11 mouse cellular contexts compared by ENCODE assay signal in genomic region chr17:7270506-7270905, GRCm38 (mm10). TPM values are rescaled to one million over a fixed set of nuclear protein-coding genes. Genes with fewer than 3 reads are reported as not detected.
A peak's percentile ranks its signal among the peaks of the same experiment; 100 is the strongest.
DNase-seq lines count a peak whose midpoint lies in the region; ATAC-seq lines count a peak whose summit lies in the region.
"Had no signal": no experiment of that assay in that cellular context is flagged by ENCODE, and none has a peak within 500 bp of the region (broad histone marks: within the 10 kb centered on the region; RNA-seq: fewer than 3 reads in every experiment).

No protein-coding gene starts in this region.

- no peaks in the 10 kb centered on the region for H3K9me3 ChIP-seq in forebrain, embryonic 16.5 days (ENCODE audit: control insufficient read depth, low read length)
- no peaks in the 10 kb centered on the region for H3K9me3 ChIP-seq in forebrain, embryonic 11.5 days (ENCODE audit: control insufficient read depth, low read length)
- H3K9me3 ChIP-seq in embryonic facial prominence, embryonic 12.5 days: no peaks in the 10 kb centered on the region
- H3K9me3 ChIP-seq in heart, embryonic 14.5 days (ENCODE audit: control insufficient read depth, low read length): no peaks in the 10 kb centered on the region
- no peaks in the 10 kb centered on the region for H3K9me3 ChIP-seq in kidney, embryonic 15.5 days (replicated peaks)

- WGBS in forebrain, embryonic 16.5 days: 79% methylated on average over 8 of the region's 8 CpGs
- 85% methylated on average over 8 of the region's 8 CpGs for WGBS in forebrain, embryonic 11.5 days
- 53% methylated on average over 8 of the region's 8 CpGs for WGBS in embryonic facial prominence, embryonic 12.5 days
- 71% methylated on average over 8 of the region's 8 CpGs for WGBS in heart, embryonic 14.5 days
- whole genome bisulfite sequencing in kidney, embryonic 15.5 days: 80% methylated on average over 8 of the region's 8 CpGs

- ATAC-seq in forebrain, embryonic 16.5 days: 0 out of 2 replicates have a peak, but pooled peaks have one; percentile 21
- ATAC-seq in forebrain, embryonic 11.5 days (replicated peaks; ENCODE audit: low FRiP score): no peak
- ATAC-seq in embryonic facial prominence, embryonic 12.5 days (ENCODE audit: insufficient number of reproducible peaks, insufficient read depth, low FRiP score, low TSS enrichment): 0 out of 2 replicates have a peak, but pooled peaks have one; percentile 16
- no peak for ATAC-seq in heart, embryonic 14.5 days (ENCODE audit: insufficient number of reproducible peaks, insufficient read depth, low FRiP score, low read depth)
- ATAC-seq in kidney, embryonic 15.5 days (replicated peaks; ENCODE audit: low FRiP score): 0 out of 2 replicates have a peak, but pooled peaks have one; percentile 38
- no peak for ATAC-seq in megakaryocyte-erythroid progenitor cell, adult 5-6 weeks (replicated peaks; ENCODE audit: low FRiP score, low TSS enrichment, poor library complexity, severe bottlenecking)
- ATAC-seq: midbrain, embryonic 16.5 days had no signal

- DNase-seq in forebrain, embryonic 11.5 days (ENCODE audit: low spot score): no peak
- no peak for DNase-seq in cerebellum, adult 11 months
- no peak for DNase-seq in adipocyte (ENCODE audit: low spot score)
- DNase-seq: cerebellum, adult 9-11 months had no signal

- no peak overlapping the region for H3K4me2 ChIP-seq in forebrain, embryonic 16.5 days (ENCODE audit: low read length)
- no peak overlapping the region for H3K4me2 ChIP-seq in forebrain, embryonic 11.5 days (ENCODE audit: low read depth, low read length, severe bottlenecking)
- no peak overlapping the region for H3K4me2 ChIP-seq in embryonic facial prominence, embryonic 12.5 days (replicated peaks)
- no peak overlapping the region for H3K4me2 ChIP-seq in heart, embryonic 14.5 days (ENCODE audit: low read length)
- no peak overlapping the region for H3K4me2 ChIP-seq in kidney, embryonic 15.5 days

- H3K27ac ChIP-seq in forebrain, embryonic 16.5 days (ENCODE audit: low read length): no peak overlapping the region
- H3K27ac ChIP-seq in forebrain, embryonic 11.5 days (ENCODE audit: low read depth, low read length): no peak overlapping the region
- H3K27ac ChIP-seq in embryonic facial prominence, embryonic 12.5 days: no peak overlapping the region
- H3K27ac ChIP-seq in heart, embryonic 14.5 days (replicated peaks in 1 of 2; ENCODE audit: control insufficient read depth in 1 of 2, insufficient read depth in 1 of 2, low read depth in 2 of 2, low read length in 2 of 2): peak overlapping the region; percentile 36 to 94; a peak in 3 of 4 replicates
- 0 out of 2 replicates have a peak overlapping the region, but pooled peaks have one; percentile 23 for H3K27ac ChIP-seq in kidney, embryonic 15.5 days

- peaks cover 24% of the 10 kb centered on the region for H3K4me1 ChIP-seq in forebrain, embryonic 16.5 days (replicated peaks; ENCODE audit: control insufficient read depth, insufficient read depth, low read length)
- 0 out of 2 replicates have a peak, but pooled peaks cover 1% of the 10 kb centered on the region for H3K4me1 ChIP-seq in forebrain, embryonic 11.5 days (replicated peaks; ENCODE audit: control insufficient read depth, insufficient read depth, low read length)
- H3K4me1 ChIP-seq in embryonic facial prominence, embryonic 12.5 days: peaks cover 39% of the 10 kb centered on the region
- peaks cover 70 to 80% of the 10 kb centered on the region in 2 experiments for H3K4me1 ChIP-seq in heart, embryonic 14.5 days (ENCODE audit: control insufficient read depth in 2 of 2, insufficient read depth in 2 of 2, low read length in 2 of 2)
- peaks cover 52% of the 10 kb centered on the region for H3K4me1 ChIP-seq in kidney, embryonic 15.5 days

- no peaks in the 10 kb centered on the region for H3K36me3 ChIP-seq in forebrain, embryonic 16.5 days (ENCODE audit: control insufficient read depth, insufficient read depth)
- no peaks in the 10 kb centered on the region for H3K36me3 ChIP-seq in forebrain, embryonic 11.5 days (ENCODE audit: control insufficient read depth, insufficient read depth, low read length)
- no peaks in the 10 kb centered on the region for H3K36me3 ChIP-seq in embryonic facial prominence, embryonic 12.5 days
- peaks cover 12% of the 10 kb centered on the region for H3K36me3 ChIP-seq in heart, embryonic 14.5 days (ENCODE audit: control insufficient read depth, insufficient read depth, low read length)
- no peaks in the 10 kb centered on the region for H3K36me3 ChIP-seq in kidney, embryonic 15.5 days

- no peak overlapping the region for H3K4me3 ChIP-seq in forebrain, embryonic 16.5 days (replicated peaks; ENCODE audit: low read length)
- no peak overlapping the region for H3K4me3 ChIP-seq in forebrain, embryonic 11.5 days (ENCODE audit: low read depth, low read length)
- H3K4me3 ChIP-seq in embryonic facial prominence, embryonic 12.5 days: no peak overlapping the region
- H3K4me3 ChIP-seq in heart, embryonic 14.5 days (ENCODE audit: control insufficient read depth in 1 of 2, insufficient read depth in 1 of 2, low read depth in 1 of 2, low read length in 2 of 2): no peak overlapping the region
- no peak overlapping the region for H3K4me3 ChIP-seq in kidney, embryonic 15.5 days (replicated peaks)

- H3K9ac ChIP-seq in forebrain, embryonic 16.5 days (replicated peaks; ENCODE audit: low read depth, low read length): no peak overlapping the region
- H3K9ac ChIP-seq in forebrain, embryonic 11.5 days (ENCODE audit: low read length): no peak overlapping the region
- H3K9ac ChIP-seq in embryonic facial prominence, embryonic 12.5 days: no peak overlapping the region
- no peak overlapping the region; the same call in 1 of the 2 replicates for H3K9ac ChIP-seq in heart, embryonic 14.5 days (ENCODE audit: low read length)
- no peak overlapping the region for H3K9ac ChIP-seq in kidney, embryonic 15.5 days

- H3K27me3 ChIP-seq in forebrain, embryonic 16.5 days (replicated peaks; ENCODE audit: control insufficient read depth, insufficient read depth, low read length): no peaks in the 10 kb centered on the region
- H3K27me3 ChIP-seq in forebrain, embryonic 11.5 days (ENCODE audit: control insufficient read depth, insufficient read depth, low read length): no peaks in the 10 kb centered on the region
- no peaks in the 10 kb centered on the region for H3K27me3 ChIP-seq in embryonic facial prominence, embryonic 12.5 days
- H3K27me3 ChIP-seq in heart, embryonic 14.5 days (ENCODE audit: control insufficient read depth, insufficient read depth, low read length): no peaks in the 10 kb centered on the region
- H3K27me3 ChIP-seq in kidney, embryonic 15.5 days: no peaks in the 10 kb centered on the region

RNA-seq across cellular contexts. Expression of gene Tcp10a, which starts 53.9 kb away (rescaled TPM):
- not detected in 2 replicates for polyA plus RNA-seq in forebrain, embryonic 16.5 days (2015; fragmentation: Nextera tagmentation; extraction: Ambion mirVana)
- 0.17 TPM in 1 of 2 replicates, not detected in the other for polyA plus RNA-seq in forebrain, embryonic 11.5 days (2014; fragmentation: Nextera tagmentation; extraction: Ambion mirVana)
- not detected in 2 replicates for polyA plus RNA-seq in embryonic facial prominence, embryonic 12.5 days (2016; fragmentation: Nextera tagmentation; extraction: Ambion mirVana)
- polyA plus RNA-seq in heart, embryonic 14.5 days (2014; fragmentation: Nextera tagmentation; extraction: Ambion mirVana): 0.14 TPM in 1 of 2 replicates, not detected in the other
- polyA plus RNA-seq in kidney, embryonic 15.5 days (2015; fragmentation: Nextera tagmentation; extraction: Ambion mirVana): not detected in 2 replicates
- not detected in 2 replicates for total RNA-seq in megakaryocyte-erythroid progenitor cell, adult 5-6 weeks (2014; fragmentation: Nextera tagmentation)
- not detected in 2 replicates for total RNA-seq in megakaryocyte-erythroid progenitor cell, adult 5-6 weeks (2017)
- polyA plus RNA-seq: lung, embryonic 16.5 days; midbrain, embryonic 16.5 days had no signal

Comparison
In these comparisons a context has a peak if more than half of its experiments do, and no peak if none do; other contexts are left out.
1. ATAC-seq: peak in forebrain, embryonic 16.5 days (single experiment), embryonic facial prominence, embryonic 12.5 days (single experiment) and kidney, embryonic 15.5 days (single experiment); none in forebrain, embryonic 11.5 days (single experiment), heart, embryonic 14.5 days (single experiment) and megakaryocyte-erythroid progenitor cell, adult 5-6 weeks (single experiment).
2. H3K27ac ChIP-seq: peak in heart, embryonic 14.5 days (2 of 2) and kidney, embryonic 15.5 days (single experiment); none in forebrain, embryonic 16.5 days (single experiment), forebrain, embryonic 11.5 days (single experiment) and embryonic facial prominence, embryonic 12.5 days (single experiment).